Mouse (Mus musculus) embryonic fibroblast, embryonic 13.5 days (primary cell): ENCODE results near the gene Tas2r143.

Source experiments
- CTCF ChIP-seq: IDR thresholded peaks from 2 replicates; pipeline ENCODE4 v1.5.1; 2011; ENCODE audit warnings: mild to moderate bottlenecking, control low read depth, low read length, moderate library complexity, borderline replicate concordance; ENCODE audit not compliant: insufficient read depth
- POLR2A ChIP-seq: IDR thresholded peaks from 2 replicates; pipeline ENCODE4 v1.6.1; 2011; ENCODE audit warnings: low read depth, mild to moderate bottlenecking, control low read depth, low read length, moderate library complexity

GRCm38 (mm10) chr6:42351776-42352485 is 48.1 kb upstream of the Tas2r143 start:
- TF ChIP-seq CTCF (no peak), POLR2A (peak; percentile 25; the same call in 1 of the 2 replicates)
